Mouse (Mus musculus): ENCODE data around the gene Serpina1b.
"Not testable (repeated sequence)": the region's sequence is repeated elsewhere in the genome, so short reads cannot be mapped to it uniquely, and the experiment has no call there.

The Serpina1b gene

DNA sequence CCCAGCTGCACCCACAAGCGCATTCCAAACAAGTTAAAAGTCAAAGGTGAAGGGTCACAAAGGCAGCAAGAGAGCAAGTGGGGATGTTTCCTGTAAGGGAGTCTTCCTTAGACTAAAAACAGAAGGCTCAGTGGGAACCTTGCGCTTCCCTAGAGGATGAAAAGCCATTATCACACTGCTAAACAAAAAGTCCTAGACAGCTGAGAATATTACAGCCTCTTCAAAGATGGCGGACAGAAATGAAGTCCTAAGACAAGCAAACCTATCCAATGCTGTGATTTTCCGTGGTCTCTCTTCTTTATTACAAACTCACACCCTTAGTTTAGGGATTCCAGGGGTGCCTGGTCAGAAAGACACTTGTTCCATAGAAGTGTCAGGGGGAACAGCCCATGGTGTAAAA, at the start of gene Serpina1b:
Gene Serpina1b, minus strand, starts transcription at position 101 of the 400 bp plus-strand sequence.
- DNase-seq (ENCODE audit: low read depth, low spot score) = not testable (repeated sequence)

DNA sequence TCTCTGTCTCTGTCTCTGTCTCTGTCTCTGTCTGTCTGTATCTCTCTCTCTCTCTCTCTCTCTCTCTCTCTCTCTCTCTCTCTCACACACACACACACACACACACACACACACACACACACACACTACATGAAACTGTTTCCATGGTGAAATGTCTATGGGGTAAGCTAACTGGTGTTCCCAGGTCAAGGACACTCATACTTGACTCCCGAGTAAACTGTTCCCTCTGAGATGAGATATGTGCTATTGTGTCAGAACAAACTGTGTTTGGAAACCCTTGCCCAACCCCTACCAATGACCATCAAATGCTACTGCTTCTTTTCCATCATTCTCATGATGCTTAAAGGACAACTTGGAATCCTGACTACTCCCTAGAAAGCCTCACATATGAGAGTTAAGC, 36.7 kb upstream of the Serpina1b start:
- DNase-seq (ENCODE audit: low read depth, low spot score) = not testable (repeated sequence)

DNA sequence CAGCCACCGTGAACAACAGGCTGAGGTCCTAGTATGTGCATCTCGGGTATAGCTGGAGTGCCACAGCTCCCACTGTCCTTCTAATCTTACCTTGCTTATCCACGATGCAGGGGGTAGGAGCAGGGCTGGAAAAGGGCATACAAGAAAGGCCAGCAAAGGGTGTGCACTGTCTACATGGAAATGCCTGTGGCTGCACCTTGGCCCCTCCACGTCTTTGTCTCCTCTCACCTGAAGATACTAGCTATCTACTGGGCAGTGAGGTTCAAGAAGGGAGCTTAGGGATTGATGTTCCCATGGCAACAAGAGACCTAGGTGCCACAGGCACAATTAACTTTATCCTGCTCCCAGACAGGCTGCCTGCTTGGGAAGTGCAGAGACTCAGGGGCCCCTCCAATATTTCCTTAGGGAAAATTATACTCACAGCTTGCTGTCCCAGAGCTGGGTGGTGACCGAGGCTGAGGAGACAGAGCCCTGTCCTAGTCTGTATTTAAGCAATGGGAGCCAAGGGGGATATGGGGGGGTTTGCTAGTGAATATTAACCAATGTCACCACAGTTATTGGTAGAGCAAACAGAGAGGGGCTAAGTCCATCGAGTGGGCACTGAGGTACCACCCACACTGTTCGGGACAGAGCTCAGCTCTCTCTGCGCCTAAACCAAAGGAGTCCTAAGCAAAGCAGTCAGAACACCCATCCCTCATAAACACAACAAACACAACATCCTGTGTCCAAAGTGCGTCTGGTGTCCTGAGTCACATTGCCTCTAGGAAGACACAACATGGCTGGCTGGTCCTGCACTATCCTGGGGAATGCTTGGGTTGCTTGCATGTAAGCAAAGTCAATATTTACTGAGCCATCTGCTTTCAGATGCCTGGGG, 33.2 kb upstream of the Serpina1b start, which contains the start of gene Serpina1a:
Gene Serpina1a, minus strand, starts transcription at position 462 of the 874 bp plus-strand sequence.
- not testable (repeated sequence) for DNase-seq (ENCODE audit: low read depth, low spot score)

- DNase-seq (ENCODE audit: low read depth, low spot score) = no peak
Measured at GRCm38 (mm10) chr12:103860976-103861375, 30.8 kb upstream of the Serpina1b start.

DNA sequence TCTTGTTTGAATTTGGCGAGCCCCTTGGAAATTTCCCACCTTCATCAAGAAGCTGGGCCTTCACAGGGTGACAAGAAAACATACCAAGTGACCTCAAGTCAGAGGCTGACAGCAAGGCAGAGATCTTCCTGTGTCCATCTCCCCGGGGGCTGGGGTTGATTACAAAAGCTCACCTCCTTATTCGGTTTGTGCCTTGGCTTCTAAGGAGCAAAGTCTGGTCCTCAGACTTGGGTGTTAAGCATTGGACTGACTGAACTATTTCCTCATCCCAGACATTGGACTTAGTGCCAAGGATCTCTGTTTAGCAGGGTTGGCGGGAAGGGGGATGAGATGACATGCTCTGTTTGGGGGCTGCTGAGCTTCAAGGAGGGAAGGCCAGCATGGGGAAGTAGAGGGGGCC, 30.4 kb upstream of the Serpina1b start:
- not testable (repeated sequence) for DNase-seq (ENCODE audit: low read depth, low spot score)

- not testable (repeated sequence) for DNase-seq (ENCODE audit: low read depth, low spot score)
Measured at GRCm38 (mm10) chr12:103859584-103859983, 29.4 kb upstream of the Serpina1b start.

DNA sequence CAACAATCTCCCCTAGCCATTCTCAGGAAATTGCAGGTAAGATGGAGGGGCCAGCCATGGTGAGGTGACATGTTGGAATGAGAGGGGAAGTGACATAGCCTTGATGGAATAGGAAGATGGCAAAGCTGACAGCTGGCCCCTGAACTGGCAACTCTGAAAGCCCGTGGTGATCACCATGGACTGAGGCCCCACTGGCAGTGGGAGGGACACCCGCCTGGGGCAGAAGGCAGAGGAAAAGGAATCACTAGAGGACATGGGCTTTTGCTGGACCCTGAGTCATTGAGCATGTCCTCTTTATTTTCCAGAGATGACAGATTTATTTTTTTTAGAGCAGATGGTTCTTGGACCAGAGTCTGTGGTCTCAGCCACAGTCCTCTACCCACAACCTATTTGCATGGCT, 22.9 kb upstream of the Serpina1b start:
- not testable (repeated sequence) for DNase-seq (ENCODE audit: low read depth, low spot score)

DNA sequence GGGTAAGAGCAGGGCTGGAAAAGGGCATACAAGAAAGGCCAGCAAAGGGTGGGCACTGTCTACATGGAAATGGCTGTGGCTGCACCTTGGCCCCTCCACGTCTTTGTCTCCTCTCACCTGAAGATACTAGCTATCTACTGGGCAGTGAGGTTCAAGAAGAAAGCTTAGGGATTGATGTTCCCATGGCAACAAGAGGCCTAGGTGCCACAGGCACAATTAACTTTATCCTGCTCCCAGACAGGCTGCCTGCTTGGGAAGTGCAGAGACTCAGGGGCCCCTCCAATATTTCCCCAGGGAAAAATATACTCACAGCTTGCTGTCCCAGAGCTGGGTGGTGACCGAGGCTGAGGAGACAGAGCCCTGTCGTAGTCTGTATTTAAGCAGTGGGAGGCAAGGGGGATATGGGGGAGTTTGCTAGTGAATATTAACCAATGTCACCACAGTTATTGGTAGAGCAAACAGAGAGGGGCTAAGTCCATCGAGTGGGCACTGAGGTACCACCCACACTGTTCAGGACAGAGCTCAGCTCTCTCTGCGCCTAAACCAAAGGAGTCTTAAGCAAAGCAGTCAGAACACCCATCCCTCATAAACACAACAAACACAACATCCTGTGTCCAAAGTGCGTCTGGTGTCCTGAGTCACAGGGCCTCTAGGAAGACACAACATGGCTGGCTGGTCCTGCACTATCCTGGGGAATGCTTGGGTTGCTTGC, 2.4 kb downstream of the Serpina1b start:
- DNase-seq (ENCODE audit: low read depth, low spot score) = not testable (repeated sequence)

GRCm38 (mm10) chr12:103823826-103824225, 6.3 kb downstream of the Serpina1b start:
- DNase-seq (ENCODE audit: low read depth, low spot score) = not testable (repeated sequence)

- not testable (repeated sequence) for DNase-seq (ENCODE audit: low read depth, low spot score)
Measured at GRCm38 (mm10) chr12:103773246-103773851, 56.8 kb downstream of the Serpina1b start, which contains the start of gene Serpina1d. Gene Serpina1d (minus strand): TSS chr12:103773592.

DNA sequence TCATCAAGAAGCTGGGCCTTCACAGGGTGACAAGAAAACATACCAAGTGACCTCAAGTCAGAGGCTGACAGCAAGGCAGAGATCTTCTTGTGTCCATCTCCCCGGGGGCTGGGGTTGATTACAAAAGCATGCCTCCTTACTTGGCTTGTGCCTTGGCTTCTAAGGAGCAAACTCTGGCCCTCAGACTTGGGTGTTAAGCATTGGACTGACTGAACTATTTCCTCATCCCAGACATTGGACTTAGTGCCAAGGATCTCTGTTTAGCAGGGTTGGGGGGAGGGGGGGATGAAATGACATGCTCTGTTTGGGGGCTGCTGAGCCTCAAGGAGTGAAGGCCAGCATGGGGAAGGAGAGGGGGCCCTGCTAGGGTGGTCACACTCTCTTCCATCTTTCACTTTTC, 59.6 kb downstream of the Serpina1b start:
- not testable (repeated sequence) for DNase-seq (ENCODE audit: low read depth, low spot score)

- not testable (repeated sequence) for DNase-seq (ENCODE audit: low read depth, low spot score)
Measured at GRCm38 (mm10) chr12:103763083-103763482, 67.1 kb downstream of the Serpina1b start.

DNA sequence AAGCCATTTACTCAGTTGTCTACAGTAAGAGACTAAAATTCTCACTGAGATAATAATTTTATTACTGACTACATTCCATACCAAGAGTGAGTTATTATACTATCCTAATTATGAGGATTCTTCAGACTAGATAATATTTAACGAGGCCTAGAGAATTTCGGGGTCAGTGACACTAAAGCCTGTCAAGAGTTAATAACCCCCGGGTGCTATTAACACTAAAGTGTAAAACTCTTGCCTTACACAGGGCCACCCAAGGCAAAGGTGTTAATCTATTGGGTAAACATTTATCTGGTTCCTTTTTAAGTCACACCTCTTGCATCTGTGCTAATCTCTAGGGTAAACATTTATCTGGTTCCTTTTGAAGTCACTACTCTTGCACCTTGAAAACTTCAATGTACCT, 69.9 kb downstream of the Serpina1b start:
- not testable (repeated sequence) for DNase-seq (ENCODE audit: low read depth, low spot score)

DNA sequence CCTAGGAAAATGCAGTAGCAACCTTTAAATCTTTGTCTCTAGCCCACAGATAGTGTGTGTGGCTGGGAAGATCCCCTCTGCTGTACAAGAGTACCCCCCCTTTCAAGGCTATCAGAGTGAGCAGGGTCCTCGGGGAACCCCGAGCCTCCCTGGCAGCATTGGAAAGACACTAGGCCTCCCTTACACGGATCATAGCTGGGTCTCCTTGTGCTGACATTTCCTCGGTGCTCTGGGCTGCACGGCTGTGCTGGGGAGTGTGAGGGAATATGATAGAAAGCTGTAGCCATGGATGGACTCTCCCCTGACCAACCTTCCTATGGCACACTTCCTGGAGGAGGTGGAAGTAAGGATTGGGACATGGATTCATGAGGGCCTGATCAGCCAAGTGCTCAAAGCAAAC, 84.2 kb downstream of the Serpina1b start:
- not testable (repeated sequence) for DNase-seq (ENCODE audit: low read depth, low spot score)

GRCm38 (mm10) chr12:103737791-103738580, 92.2 kb downstream of the Serpina1b start:
- not testable (repeated sequence) for DNase-seq (ENCODE audit: low read depth, low spot score)

- DNase-seq (ENCODE audit: low read depth, low spot score) = not testable (repeated sequence)
Measured at GRCm38 (mm10) chr12:103735566-103735965, 94.6 kb downstream of the Serpina1b start.

GRCm38 (mm10) chr12:103735101-103735500, 95.1 kb downstream of the Serpina1b start:
- DNase-seq (ENCODE audit: low read depth, low spot score) = not testable (repeated sequence)

- DNase-seq (ENCODE audit: low read depth, low spot score) = no peak
Measured at GRCm38 (mm10) chr12:103711537-103711936, 118.6 kb downstream of the Serpina1b start.

- DNase-seq (ENCODE audit: low read depth, low spot score) = no peak
Measured at GRCm38 (mm10) chr12:103710405-103710804, 119.8 kb downstream of the Serpina1b start.

DNA sequence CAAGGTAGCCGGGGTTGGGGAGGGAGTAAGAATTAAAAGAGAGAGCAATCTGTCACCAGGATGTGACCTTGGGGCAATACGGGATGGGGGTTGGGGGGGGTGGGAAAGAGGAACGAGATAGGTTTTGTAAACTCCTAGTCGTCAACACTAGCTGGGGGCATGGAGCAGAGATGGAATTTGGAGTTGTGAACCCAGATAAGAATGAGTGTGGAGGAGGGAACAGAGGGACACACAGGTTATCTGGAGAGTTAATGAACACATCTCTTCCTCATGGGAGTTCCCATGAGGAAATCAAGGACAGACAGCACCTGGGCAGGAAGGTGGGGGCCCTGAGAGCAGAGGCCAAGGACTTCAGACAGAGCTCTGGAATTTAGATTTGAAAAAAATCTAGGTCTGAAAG, 124.1 kb downstream of the Serpina1b start:
- DNase-seq (ENCODE audit: low read depth, low spot score) = no peak

GRCm38 (mm10) chr12:103705547-103705946, 124.6 kb downstream of the Serpina1b start:
- DNase-seq (ENCODE audit: low read depth, low spot score) = no peak
